Mouse (Mus musculus) E14TG2a.4 (cell line): ENCODE data around the gene Klf9.

Experiments used
- H3K27me3 ChIP-seq: 2 replicates; pipeline ENCODE4 v1.6.1; 2014; ENCODE audit warnings: low read length, control low read depth; ENCODE audit not compliant: insufficient read depth
- H3K36me3 ChIP-seq: 2 replicates; pipeline ENCODE4 v1.6.1; 2014; ENCODE audit warnings: low read length, control low read depth; ENCODE audit not compliant: insufficient read depth
- H3K4me1 ChIP-seq: replicated peaks from 2 replicates; pipeline ENCODE4 v1.6.1; 2014; ENCODE audit warnings: low read depth, low read length, control low read depth
- H3K4me3 ChIP-seq: replicated peaks from 2 replicates; pipeline ENCODE4 v1.5.1; 2014; ENCODE audit warnings: mild to moderate bottlenecking, low read length
- H3K9me3 ChIP-seq: 2 replicates; pipeline ENCODE4 v1.6.1; 2014; ENCODE audit warnings: low read length, control low read depth
- CTCF ChIP-seq: conservative IDR thresholded peaks from 2 replicates; pipeline ENCODE4 v1.5.1; 2014; ENCODE audit warnings: low read length
- NANOG ChIP-seq: IDR thresholded peaks from 2 replicates; pipeline ENCODE4 v1.6.1; 2014; ENCODE audit warnings: borderline replicate concordance, low read length, mixed read lengths
- POU5F1 ChIP-seq: IDR thresholded peaks from 2 replicates; pipeline ENCODE4 v1.6.1; 2014; ENCODE audit warnings: low read length, borderline replicate concordance

Klf9 gene

DNA sequence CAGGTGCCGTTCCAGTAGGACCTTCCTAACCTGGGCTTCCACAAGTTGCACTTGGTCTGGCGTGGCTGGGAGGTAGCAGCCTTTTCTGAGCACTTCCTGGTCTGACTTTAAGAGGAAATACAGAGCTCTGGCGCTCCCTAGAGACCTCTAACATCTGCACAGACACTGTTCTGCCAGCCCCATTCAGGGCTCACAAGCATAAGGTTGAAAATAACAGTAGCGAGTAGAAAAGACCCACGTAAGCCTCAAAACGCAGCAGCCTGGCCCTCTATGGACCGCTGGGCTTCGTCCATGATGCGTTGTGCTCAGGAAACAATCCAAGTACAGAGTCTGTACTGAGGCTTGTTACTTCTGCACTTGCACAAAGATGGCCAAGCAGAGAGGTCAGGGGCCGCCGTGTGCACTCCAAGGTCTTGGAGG, 10.6 kb downstream of the Klf9 start:
- TF ChIP-seq POU5F1 (no peak), CTCF (no peak), NANOG (no peak)
- Histone ChIP-seq H3K9me3 (no peaks in the 10 kb centered on the region), H3K4me3 (peak overlapping the region; percentile 75), H3K27me3 (no peaks in the 10 kb centered on the region), H3K4me1 (peaks cover 93% of the 10 kb centered on the region), H3K36me3 (peaks cover 88% of the 10 kb centered on the region)

GRCm38 (mm10) chr19:23152201-23152640, 11.2 kb downstream of the Klf9 start:
- Histone ChIP-seq H3K4me1 (peaks cover 93% of the 10 kb centered on the region), H3K27me3 (no peaks in the 10 kb centered on the region), H3K36me3 (peaks cover 89% of the 10 kb centered on the region), H3K4me3 (peak overlapping the region; percentile 75), H3K9me3 (no peaks in the 10 kb centered on the region)
- peak; percentile 39; the same call in 1 of the 2 replicates for TF ChIP-seq NANOG
- no peak for TF ChIP-seq POU5F1

GRCm38 (mm10) chr19:23152771-23153605, 12.0 kb downstream of the Klf9 start:
- no peaks in the 10 kb centered on the region for H3K27me3 ChIP-seq
- peaks cover 93% of the 10 kb centered on the region for H3K4me1 ChIP-seq
- TF ChIP-seq NANOG (no peak), POU5F1 (no peak), CTCF (no peak)
- H3K4me3 ChIP-seq: peak overlapping the region; percentile 75
- peaks cover 88% of the 10 kb centered on the region for H3K36me3 ChIP-seq
- H3K9me3 ChIP-seq: no peaks in the 10 kb centered on the region

DNA sequence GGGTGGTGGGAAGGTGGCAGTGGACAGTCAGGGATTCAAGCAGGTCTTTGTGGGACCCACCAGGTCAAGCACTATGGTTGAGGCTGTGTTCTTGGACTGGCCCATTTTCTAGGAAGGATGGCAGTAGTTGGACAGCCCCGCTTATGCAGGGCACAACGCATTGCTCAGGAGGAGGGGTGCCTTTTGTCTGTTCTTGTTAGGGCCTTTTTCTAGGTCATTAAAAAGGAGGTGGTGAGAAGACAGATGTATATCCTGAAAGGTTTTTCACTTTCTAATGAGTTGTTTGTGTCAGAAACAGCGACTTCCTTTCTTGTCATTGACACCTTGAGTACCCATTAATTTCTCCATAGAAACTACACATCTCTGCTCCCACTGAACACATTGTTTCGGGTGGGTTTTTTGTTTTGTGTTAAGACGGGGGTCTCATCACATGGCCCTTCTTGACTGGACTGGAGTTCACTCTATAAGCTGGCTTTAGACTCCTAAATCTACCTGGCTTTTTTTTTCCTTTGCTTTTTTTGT, 12.6 kb downstream of the Klf9 start:
- no peaks in the 10 kb centered on the region for H3K9me3 ChIP-seq
- peaks cover 93% of the 10 kb centered on the region for H3K4me1 ChIP-seq
- TF ChIP-seq NANOG (peak; percentile 99), CTCF (no peak)
- peak overlapping the region; percentile 75 for H3K4me3 ChIP-seq
- H3K27me3 ChIP-seq: no peaks in the 10 kb centered on the region
- H3K36me3 ChIP-seq: peaks cover 88% of the 10 kb centered on the region

GRCm38 (mm10) chr19:23159780-23160395, 18.9 kb downstream of the Klf9 start:
- H3K36me3 ChIP-seq: peaks cover 84% of the 10 kb centered on the region
- H3K4me1 ChIP-seq: peaks cover 93% of the 10 kb centered on the region
- no peak for TF ChIP-seq NANOG
- TF ChIP-seq CTCF: no peak
- H3K4me3 ChIP-seq: peak overlapping the region; percentile 32
- H3K27me3 ChIP-seq: no peaks in the 10 kb centered on the region
- H3K9me3 ChIP-seq: no peaks in the 10 kb centered on the region

- no peak for TF ChIP-seq CTCF
- TF ChIP-seq POU5F1: no peak
- no peak for TF ChIP-seq NANOG
- Histone ChIP-seq H3K27me3 (no peaks in the 10 kb centered on the region), H3K4me1 (peaks cover 95% of the 10 kb centered on the region), H3K4me3 (peak overlapping the region; percentile 49), H3K36me3 (peaks cover 85% of the 10 kb centered on the region), H3K9me3 (no peaks in the 10 kb centered on the region)
Measured at GRCm38 (mm10) chr19:23162387-23162809, 21.4 kb downstream of the Klf9 start.

- Histone ChIP-seq H3K4me3 (peak overlapping the region; percentile 49), H3K4me1 (peaks cover 95% of the 10 kb centered on the region), H3K36me3 (peaks cover 85% of the 10 kb centered on the region), H3K27me3 (no peaks in the 10 kb centered on the region), H3K9me3 (no peaks in the 10 kb centered on the region)
- TF ChIP-seq CTCF (no peak), NANOG (no peak), POU5F1 (no peak)
Measured at GRCm38 (mm10) chr19:23162877-23163276, 21.9 kb downstream of the Klf9 start.

GRCm38 (mm10) chr19:23163361-23163760, 22.3 kb downstream of the Klf9 start:
- Histone ChIP-seq H3K36me3 (peaks cover 86% of the 10 kb centered on the region), H3K4me1 (peaks cover 95% of the 10 kb centered on the region), H3K9me3 (no peaks in the 10 kb centered on the region), H3K4me3 (peak overlapping the region; percentile 49), H3K27me3 (no peaks in the 10 kb centered on the region)
- TF ChIP-seq NANOG (no peak), POU5F1 (no peak), CTCF (no peak)
